Mouse (Mus musculus) right cerebral cortex, postnatal 10 days (tissue): ENCODE data around the gene Gm21970.

Source experiments
- DNase-seq, 2 experiments: peaks; one replicate each; pipeline ENCODE4 v3.0.0; 2021; ENCODE audit warnings: low spot score in 2 of 2

Gm21970 gene

GRCm38 (mm10) chr16:91372577-91373472, 18.7 kb upstream of the Gm21970 start, which contains the start of gene Ifnar2:
Ifnar2 (plus strand) TSS chr16:91372783.
- peak; percentile 88 to 90 for DNase-seq

- no peak for DNase-seq
Measured at GRCm38 (mm10) chr16:91373473-91374252, 17.9 kb upstream of the Gm21970 start.

- DNase-seq = no peak
Measured at GRCm38 (mm10) chr16:91374253-91374634, 17.3 kb upstream of the Gm21970 start.

GRCm38 (mm10) chr16:91376701-91377100, 14.8 kb upstream of the Gm21970 start:
- DNase-seq = peak; percentile 58 to 61

- DNase-seq = no peak
Measured at GRCm38 (mm10) chr16:91378431-91378986, 13.0 kb upstream of the Gm21970 start.

GRCm38 (mm10) chr16:91378991-91379390, 12.5 kb upstream of the Gm21970 start:
- DNase-seq = peak in 1 of 2 experiments; percentile 44

- no peak for DNase-seq
Measured at GRCm38 (mm10) chr16:91379412-91379811, 12.1 kb upstream of the Gm21970 start.

GRCm38 (mm10) chr16:91380151-91380550, 11.4 kb upstream of the Gm21970 start:
- DNase-seq = no peak

- DNase-seq = no peak
Measured at GRCm38 (mm10) chr16:91381606-91382005, 9.9 kb upstream of the Gm21970 start.

- DNase-seq = no peak
Measured at GRCm38 (mm10) chr16:91382261-91382790, 9.2 kb upstream of the Gm21970 start.

GRCm38 (mm10) chr16:91384221-91384620, 7.3 kb upstream of the Gm21970 start:
- DNase-seq = no peak

GRCm38 (mm10) chr16:91385621-91386020, 5.9 kb upstream of the Gm21970 start:
- no peak for DNase-seq

- DNase-seq = no peak
Measured at GRCm38 (mm10) chr16:91386419-91387120, 5.0 kb upstream of the Gm21970 start.

GRCm38 (mm10) chr16:91387121-91387486, 4.4 kb upstream of the Gm21970 start:
- DNase-seq = no peak

- DNase-seq = no peak
Measured at GRCm38 (mm10) chr16:91390100-91390499, 1.4 kb upstream of the Gm21970 start.

- no peak for DNase-seq
Measured at GRCm38 (mm10) chr16:91394826-91395410, 3.4 kb downstream of the Gm21970 start.

- DNase-seq = no peak
Measured at GRCm38 (mm10) chr16:91395633-91396392, 4.3 kb downstream of the Gm21970 start.

GRCm38 (mm10) chr16:91396844-91397537, 5.5 kb downstream of the Gm21970 start:
- no peak for DNase-seq

GRCm38 (mm10) chr16:91398030-91398429, 6.5 kb downstream of the Gm21970 start:
- DNase-seq = no peak

GRCm38 (mm10) chr16:91398944-91399343, 7.4 kb downstream of the Gm21970 start:
- no peak for DNase-seq
